Mouse (Mus musculus) ES-Bruce4 (cell line): ENCODE results near the gene Atcay.

ENCODE experiments used
- CTCF ChIP-seq: IDR thresholded peaks from one replicate; pipeline ENCODE4 v1.8.1; 2011; ENCODE audit warnings: low read depth, low read length
- EP300 ChIP-seq: IDR thresholded peaks from 2 replicates; pipeline ENCODE4 v1.6.1; 2011; ENCODE audit warnings: low read depth, low read length; ENCODE audit not compliant: insufficient read depth
- POLR2A ChIP-seq: IDR thresholded peaks from one replicate; pipeline ENCODE4 v1.8.1; 2011; ENCODE audit warnings: low read length; ENCODE audit not compliant: insufficient read depth

GRCm38 (mm10) chr10:81200605-81201287 lies 29.9 kb downstream of the Atcay start:
- TF ChIP-seq POLR2A = no peak
- no peak for TF ChIP-seq CTCF
- TF ChIP-seq EP300 = no peak
